Mouse (Mus musculus) hematopoietic multipotent progenitor cell, adult 10-12 weeks (in vitro differentiated cells): ENCODE results near the gene Nrxn3. TPM values are rescaled to one million over a fixed set of nuclear protein-coding genes. Genes with fewer than 3 reads are reported as not detected.

ENCODE experiments used
- polyA plus RNA-seq: library from polyadenylated mRNA; stranded (reverse); fragments of >175 nt; gene quantifications from 2 replicates; pipeline ENCODE4 v1.2.3, GENCODE M21; 2012; ENCODE audit warnings: low replicate concordance

The Nrxn3 gene
- not detected in 2 replicates for polyA plus RNA-seq

DNA sequence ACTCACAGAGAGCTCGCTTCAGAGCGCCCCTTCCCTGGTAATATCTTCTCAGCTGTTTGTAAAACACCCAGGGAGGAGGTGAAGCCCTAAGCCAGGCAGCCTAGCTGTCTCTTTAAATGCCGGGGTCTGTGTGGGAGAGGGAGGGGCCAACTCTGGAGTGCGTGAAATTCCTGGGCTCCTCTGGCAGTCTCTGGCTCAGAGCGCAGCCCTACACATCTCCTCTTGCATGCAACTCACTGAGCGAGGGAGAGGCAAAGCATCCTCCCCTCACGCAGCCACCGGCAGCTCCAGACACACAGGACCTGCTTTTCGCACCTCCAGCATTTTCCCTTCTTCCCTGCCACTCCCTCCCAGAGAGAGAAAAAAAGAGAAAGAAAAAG is at the start of gene Nrxn3:
Nrxn3 (plus strand) TSS at position 186 of the 380 bp plus-strand sequence.

